Mouse (Mus musculus) ES-CJ7 (cell line): ENCODE data around the gene Pkd1.

Experiments used
- DNase-seq: peaks from one replicate; pipeline ENCODE4 v3.0.0; 2011; ENCODE audit warnings: low read depth, low spot score

Gene Pkd1

GRCm38 (mm10) chr17:24567034-24567779 lies 17.6 kb downstream of the Pkd1 start:
- DNase-seq: peak; percentile 42

DNA sequence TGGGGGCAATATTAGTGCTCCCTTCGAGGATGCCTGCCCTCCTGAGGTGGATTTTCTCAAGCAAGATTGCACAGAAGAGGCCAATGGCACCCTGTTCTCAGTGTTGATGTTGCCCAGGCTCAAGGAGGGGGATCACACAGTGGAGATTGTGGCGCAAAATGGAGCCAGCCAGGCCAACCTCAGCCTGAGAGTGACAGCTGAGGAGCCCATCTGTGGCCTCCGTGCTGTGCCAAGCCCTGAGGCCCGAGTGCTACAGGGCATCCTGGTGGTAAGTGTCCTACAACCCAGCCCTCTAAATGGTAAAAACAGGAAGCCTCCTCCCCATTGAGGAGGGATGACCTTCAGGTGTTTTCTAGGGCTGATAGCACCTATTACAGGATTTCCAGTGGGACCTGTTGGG lies 20.2 kb downstream of the Pkd1 start:
- no peak for DNase-seq

DNA sequence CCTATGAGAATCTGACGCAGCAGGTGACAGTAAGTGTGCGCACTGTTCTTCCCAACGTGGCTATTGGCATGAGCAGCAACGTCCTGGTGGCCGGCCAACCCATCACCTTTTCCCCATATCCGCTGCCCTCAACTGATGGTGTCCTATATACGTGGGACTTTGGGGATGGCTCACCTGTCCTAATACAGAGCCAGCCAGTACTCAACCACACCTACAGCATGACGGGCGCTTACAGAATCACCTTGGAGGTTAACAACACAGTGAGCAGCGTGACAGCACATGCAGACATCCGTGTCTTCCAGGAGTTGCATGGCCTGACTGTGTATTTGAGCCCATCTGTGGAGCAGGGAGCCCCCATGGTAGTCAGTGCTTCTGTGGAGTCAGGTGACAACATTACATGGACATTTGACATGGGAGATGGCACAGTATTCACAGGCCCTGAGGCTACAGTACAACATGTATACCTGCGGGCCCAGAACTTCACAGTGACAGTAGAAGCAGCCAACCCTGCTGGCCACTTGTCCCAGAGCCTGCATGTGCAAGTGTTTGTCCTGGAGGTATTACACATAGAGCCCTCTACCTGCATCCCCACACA lies 23.1 kb downstream of the Pkd1 start:
- DNase-seq: no peak

GRCm38 (mm10) chr17:24573811-24574210 lies 24.2 kb downstream of the Pkd1 start:
- DNase-seq: no peak

GRCm38 (mm10) chr17:24579532-24579931 lies 29.9 kb downstream of the Pkd1 start:
- no peak for DNase-seq

- DNase-seq: no peak
Observed at GRCm38 (mm10) chr17:24580287-24580686, 30.7 kb downstream of the Pkd1 start.

DNA sequence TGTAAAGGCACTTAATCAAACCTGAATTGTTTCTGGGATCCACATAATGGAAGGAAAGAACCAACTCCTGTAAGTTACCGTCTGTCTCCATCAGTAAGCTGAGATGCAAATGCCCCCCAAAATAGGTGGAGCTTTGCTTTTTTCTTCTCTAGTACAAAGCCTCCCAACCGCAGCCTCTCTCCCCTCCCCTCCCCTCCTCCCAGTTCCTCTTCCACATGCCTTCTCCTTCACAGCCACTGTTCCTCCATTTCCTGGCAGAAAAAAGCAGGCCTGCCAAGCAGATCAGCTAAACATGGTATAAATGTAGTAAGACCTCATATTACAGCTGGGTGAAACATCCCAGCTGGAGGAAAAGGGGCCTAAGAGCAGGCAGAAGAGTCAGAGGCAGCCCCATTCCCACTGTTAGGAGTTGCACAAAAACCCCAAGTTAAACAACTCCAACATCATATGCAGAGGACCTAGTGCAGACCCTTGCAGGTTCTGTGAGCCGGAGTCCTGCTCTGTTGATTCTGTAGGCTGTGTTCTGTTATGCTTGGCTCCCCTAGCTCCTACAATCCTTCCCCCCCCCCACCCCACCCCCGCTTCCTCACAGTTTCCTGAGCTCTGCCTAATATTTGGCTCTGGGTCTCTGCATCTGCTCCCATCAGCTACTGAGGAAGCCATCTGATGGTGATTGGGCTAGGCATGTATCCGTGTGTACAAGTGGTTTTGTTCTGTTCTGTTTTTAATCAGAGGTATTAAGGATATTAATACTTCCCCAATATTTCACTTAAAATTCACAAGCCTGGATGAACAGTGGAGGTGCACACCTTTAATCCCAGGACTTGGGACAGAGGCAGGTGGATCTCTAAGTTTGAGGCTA lies 34.2 kb downstream of the Pkd1 start:
- peak; percentile 55 for DNase-seq

GRCm38 (mm10) chr17:24584520-24584919 lies 34.9 kb downstream of the Pkd1 start:
- no peak for DNase-seq

- no peak for DNase-seq
Observed at GRCm38 (mm10) chr17:24586532-24586931, 36.9 kb downstream of the Pkd1 start.

GRCm38 (mm10) chr17:24590943-24591342 lies 41.3 kb downstream of the Pkd1 start:
- DNase-seq: no peak

DNA sequence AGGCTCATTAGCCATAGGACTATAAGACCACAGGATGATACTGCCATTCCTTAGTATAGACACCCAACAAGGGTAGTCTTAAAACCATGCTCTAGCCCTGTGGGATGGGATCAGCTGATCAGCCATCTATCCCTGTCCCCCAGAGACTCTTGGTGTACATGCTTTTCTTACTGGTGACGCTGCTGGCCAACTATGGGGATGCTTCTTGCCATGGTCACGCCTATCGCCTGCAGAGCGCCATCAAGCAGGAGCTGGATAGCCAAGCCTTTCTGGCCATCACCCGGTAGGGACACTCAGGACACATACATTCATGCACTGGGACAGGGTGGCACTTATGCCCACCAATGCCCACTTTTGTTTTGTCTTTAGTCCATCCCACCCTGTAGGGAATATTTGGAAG lies 42.1 kb downstream of the Pkd1 start:
- no peak for DNase-seq

GRCm38 (mm10) chr17:24593248-24593647 lies 43.6 kb downstream of the Pkd1 start:
- DNase-seq: no peak

GRCm38 (mm10) chr17:24593992-24594890 lies 44.6 kb downstream of the Pkd1 start:
- DNase-seq: no peak

DNA sequence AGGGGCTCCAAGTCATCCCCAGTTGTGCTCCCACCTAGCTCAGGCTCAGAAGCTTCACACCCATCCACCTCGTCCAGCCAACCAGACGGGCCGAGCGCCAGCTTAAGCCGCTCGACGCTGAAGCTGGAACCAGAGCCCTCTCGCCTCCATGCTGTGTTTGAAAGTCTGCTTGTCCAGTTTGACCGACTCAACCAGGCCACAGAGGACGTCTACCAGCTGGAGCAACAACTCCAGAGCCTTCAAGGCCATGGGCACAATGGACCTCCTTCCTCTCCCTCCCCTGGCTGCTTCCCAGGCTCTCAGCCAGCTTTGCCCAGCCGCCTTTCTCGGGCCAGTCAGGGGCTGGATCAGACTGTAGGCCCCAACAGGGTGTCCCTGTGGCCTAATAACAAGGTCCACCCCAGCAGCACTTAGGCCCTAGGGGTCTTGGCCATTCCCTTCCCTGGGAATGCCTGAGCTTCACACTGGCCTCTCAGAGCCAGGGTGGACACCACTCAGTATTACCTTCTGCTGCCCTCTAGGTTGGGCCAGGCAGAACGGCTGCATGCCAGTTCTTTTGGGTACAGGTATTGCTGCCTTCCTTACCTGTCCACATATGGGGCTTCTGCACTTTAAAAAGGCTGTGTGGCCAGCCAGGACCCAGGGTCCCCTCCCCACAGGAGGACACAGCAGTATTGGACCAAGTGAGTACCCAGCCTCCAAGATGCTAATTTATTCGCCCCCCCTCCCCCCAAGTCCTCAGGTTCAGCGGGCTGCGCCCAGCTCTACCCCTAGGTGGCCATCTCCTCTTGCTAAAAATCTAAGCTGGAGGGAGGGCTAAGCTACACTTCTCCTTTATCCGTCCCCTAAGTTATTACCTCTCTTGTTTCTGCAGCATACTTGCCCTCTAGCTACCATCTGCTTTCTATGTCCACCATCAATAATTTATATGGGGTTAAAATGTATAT lies 45.8 kb downstream of the Pkd1 start:
- no peak for DNase-seq

DNA sequence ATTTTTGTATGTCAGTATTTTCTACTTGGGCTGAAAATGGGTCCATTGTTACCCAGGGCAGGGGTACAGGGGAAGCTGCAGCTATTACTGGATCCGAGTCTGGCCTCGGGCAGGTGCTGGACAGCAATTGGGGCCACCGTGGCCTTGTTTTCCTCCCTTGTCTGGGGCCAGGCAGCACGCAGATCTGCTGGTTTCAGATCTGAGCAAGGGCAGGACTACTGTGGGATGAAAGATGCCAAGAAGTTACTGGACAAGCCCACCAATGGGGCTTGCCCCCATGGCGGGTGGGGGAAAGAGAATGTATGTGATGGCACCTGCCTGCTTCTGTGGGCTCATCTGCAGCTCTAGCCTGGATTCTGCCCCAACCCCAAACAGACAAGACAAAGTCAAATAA lies 46.4 kb downstream of the Pkd1 start:
- no peak for DNase-seq

- no peak for DNase-seq
Observed at GRCm38 (mm10) chr17:24596471-24597183, 47.0 kb downstream of the Pkd1 start.

DNA sequence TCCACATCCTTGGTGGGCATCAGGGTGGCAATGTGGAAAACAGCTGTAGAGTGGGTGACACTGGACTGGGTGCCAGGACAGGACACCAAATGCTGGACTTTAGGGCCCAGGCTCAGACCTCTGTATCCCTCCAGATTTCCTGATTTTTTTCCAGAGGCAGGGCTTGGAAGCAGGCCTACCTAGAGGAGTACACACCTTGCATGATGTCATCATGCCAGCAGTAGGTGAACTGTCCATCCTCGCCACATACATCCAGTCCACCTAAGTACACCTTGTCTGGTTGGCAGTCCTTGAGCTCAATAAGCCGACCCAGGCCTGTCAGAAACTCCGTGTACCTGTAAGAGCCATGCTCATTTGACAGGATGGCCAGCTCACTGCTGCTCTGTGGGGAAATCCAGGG lies 48.4 kb downstream of the Pkd1 start:
- DNase-seq: no peak

DNA sequence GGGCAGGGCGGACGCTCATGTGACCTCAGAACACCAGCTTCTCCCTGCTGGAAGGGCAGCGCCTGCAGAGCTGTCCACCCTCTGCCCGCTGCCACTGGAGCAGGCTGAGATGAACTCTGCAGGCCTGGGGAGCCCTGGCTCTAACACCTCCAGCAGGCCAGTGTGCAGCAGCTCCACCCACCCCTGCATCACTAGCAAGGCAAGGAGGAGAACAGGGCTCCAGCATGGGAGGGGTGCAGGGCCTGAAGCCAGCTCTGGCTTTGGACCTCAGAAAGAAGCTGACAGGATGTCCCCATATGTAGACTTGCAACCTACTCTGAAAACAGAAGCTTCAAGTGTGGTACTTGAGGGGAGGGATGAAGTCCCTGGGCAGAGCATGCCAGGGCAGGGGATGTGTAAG lies 50.9 kb downstream of the Pkd1 start:
- no peak for DNase-seq

DNA sequence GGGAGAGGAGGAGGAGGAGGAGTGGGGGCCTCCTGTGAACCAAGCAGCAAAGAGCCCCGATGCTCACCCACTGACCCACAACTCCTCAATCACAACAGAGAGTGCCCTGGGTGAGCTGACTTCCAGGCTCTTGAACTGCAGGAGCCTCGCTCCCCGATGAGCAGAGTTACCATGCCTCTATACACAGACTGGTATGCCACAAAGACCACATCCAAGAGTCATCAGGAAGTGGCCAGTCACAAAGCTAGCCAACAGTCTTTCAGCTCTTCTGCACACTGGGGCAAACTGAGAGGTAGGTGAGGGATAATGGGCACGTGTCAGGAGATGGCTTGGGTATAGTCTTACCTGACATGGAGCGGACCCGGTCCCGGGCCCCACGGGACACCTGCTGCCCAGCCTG lies 54.3 kb downstream of the Pkd1 start:
- DNase-seq: no peak

DNA sequence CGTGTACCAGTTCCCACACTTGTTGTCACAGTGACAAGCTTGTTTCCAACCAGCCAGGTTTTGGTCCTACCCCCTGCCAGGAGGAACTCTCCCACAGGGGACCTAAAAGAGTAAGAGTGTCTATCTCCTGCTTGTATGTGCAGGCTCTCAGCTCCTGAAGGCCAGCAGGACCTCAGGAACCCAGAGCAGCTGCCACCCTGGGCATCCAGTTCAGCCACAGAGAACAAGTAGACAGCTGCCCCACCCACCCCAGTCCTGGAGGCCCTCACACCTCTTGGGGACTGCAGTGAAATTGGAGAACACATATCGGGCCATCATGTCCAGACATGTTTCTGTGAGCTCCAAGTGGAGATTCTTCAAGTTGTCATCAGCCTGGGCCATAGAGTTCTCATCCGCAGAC lies 54.9 kb downstream of the Pkd1 start:
- DNase-seq: no peak
